Mouse (Mus musculus) brain, adult 2 months (tissue): ENCODE results near the gene Ppp4r1.
A peak's percentile ranks its signal among the peaks of the same experiment; 100 is the strongest.

Experiments used
- DNase-seq: peaks from one replicate; pipeline ENCODE4 v3.0.0; 2011; ENCODE audit warnings: low read depth, low spot score

Ppp4r1 gene

GRCm38 (mm10) chr17:65771951-65772934, 10.1 kb upstream of the Ppp4r1 start, which contains the start of gene Rab31:
Rab31 (minus strand) TSS chr17:65772752.
- DNase-seq: peak; percentile 86

GRCm38 (mm10) chr17:65773617-65774016, 8.8 kb upstream of the Ppp4r1 start:
- peak; percentile 47 for DNase-seq

GRCm38 (mm10) chr17:65774439-65774838, 7.9 kb upstream of the Ppp4r1 start:
- no peak for DNase-seq

GRCm38 (mm10) chr17:65776228-65776627, 6.1 kb upstream of the Ppp4r1 start:
- no peak for DNase-seq

GRCm38 (mm10) chr17:65777461-65777860, 4.9 kb upstream of the Ppp4r1 start:
- no peak for DNase-seq

GRCm38 (mm10) chr17:65780970-65781369, 1.4 kb upstream of the Ppp4r1 start:
- no peak for DNase-seq

- DNase-seq: peak; percentile 82
Observed at GRCm38 (mm10) chr17:65783182-65784161, 1.1 kb downstream of the Ppp4r1 start.

- peak; percentile 19 for DNase-seq
Observed at GRCm38 (mm10) chr17:65784610-65785140, 2.3 kb downstream of the Ppp4r1 start.

- no peak for DNase-seq
Observed at GRCm38 (mm10) chr17:65785707-65786106, 3.3 kb downstream of the Ppp4r1 start.

- peak; percentile 43 for DNase-seq
Observed at GRCm38 (mm10) chr17:65786225-65786624, 3.9 kb downstream of the Ppp4r1 start.

GRCm38 (mm10) chr17:65787261-65787660, 4.9 kb downstream of the Ppp4r1 start:
- DNase-seq: no peak

- DNase-seq: no peak
Observed at GRCm38 (mm10) chr17:65788542-65789291, 6.3 kb downstream of the Ppp4r1 start.

GRCm38 (mm10) chr17:65789576-65789975, 7.2 kb downstream of the Ppp4r1 start:
- no peak for DNase-seq

GRCm38 (mm10) chr17:65791161-65791560, 8.8 kb downstream of the Ppp4r1 start:
- DNase-seq: no peak

GRCm38 (mm10) chr17:65793307-65793930, 11.0 kb downstream of the Ppp4r1 start:
- DNase-seq: no peak

GRCm38 (mm10) chr17:65794096-65794850, 11.9 kb downstream of the Ppp4r1 start:
- no peak for DNase-seq

- no peak for DNase-seq
Observed at GRCm38 (mm10) chr17:65796056-65796455, 13.7 kb downstream of the Ppp4r1 start.

GRCm38 (mm10) chr17:65798446-65798845, 16.1 kb downstream of the Ppp4r1 start:
- DNase-seq: no peak

GRCm38 (mm10) chr17:65799353-65799752, 17.0 kb downstream of the Ppp4r1 start:
- no peak for DNase-seq

GRCm38 (mm10) chr17:65800451-65800850, 18.1 kb downstream of the Ppp4r1 start:
- no peak for DNase-seq
